Mouse (Mus musculus): ENCODE data around the gene Otulinl. TPM values are rescaled to one million over a fixed set of nuclear protein-coding genes. Genes with fewer than 3 reads are reported as not detected.
"Not testable (repeated sequence)": the region's sequence is repeated elsewhere in the genome, so short reads cannot be mapped to it uniquely, and the experiment has no call there.

The Otulinl gene
- total RNA-seq (2014; fragmentation: Nextera tagmentation) = not detected in 2 replicates
- total RNA-seq (2017) = 0.23 TPM in 1 of 2 replicates, not detected in the other
- polyA plus RNA-seq (2012) = not detected in 2 replicates

DNA sequence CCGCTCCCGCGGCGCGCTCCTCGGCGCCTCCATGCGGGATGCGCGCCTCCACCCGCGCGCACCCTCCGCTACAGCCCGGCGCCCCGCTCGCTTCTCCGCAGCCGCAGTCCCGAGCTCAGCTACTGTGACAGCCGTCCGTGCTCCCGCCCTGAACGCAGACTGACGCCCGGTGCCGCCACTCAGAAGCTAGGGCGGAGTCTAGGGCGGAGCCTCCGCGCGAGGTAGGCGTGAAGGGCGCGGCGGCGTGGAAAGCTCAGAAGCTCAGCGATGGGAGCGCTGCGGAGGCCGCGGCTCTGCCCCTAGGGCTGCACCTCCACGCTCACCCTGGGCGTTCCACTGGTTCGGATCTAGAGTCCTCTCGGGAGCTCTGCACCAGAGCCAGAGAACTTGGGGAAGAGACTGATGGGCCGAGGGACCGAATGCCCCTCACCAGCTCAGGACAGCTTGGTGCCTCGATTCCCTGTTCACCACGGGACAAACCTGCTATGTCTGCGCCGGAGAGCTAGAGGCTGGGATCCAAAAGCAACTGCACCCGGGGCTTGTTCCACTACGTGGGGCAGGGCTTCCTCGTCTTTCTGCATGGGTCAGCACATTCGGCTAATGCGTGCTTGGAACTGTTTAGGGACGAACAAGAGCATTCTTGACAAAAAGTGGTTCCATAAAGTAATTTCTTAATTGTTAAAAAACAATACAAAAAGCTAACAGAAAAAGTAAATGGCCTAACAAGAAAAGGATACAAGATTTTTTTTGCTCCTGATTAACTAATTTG, at the start of gene Otulinl:
Gene Otulinl (minus strand): TSS at position 161 of the 769 bp plus-strand sequence.
- no peaks in the 10 kb centered on the region for H3K27me3 ChIP-seq (ENCODE audit: insufficient read depth, low read length)
- TF ChIP-seq GATA1 (IDR thresholded peaks at IDR 0.05; ENCODE audit: borderline replicate concordance, low read length) (no peak), TAL1 (conservative IDR thresholded peaks at IDR 0.05; ENCODE audit: low read depth, low read length) (no peak), CTCF (IDR thresholded peaks at IDR 0.05; ENCODE audit: low read depth, low read length) (no peak), POLR2AphosphoS5 (IDR thresholded peaks at IDR 0.05; ENCODE audit: insufficient replicate concordance, low read depth, low read length) (no peak), GATA2 (IDR thresholded peaks at IDR 0.05; ENCODE audit: borderline replicate concordance, low read depth, low read length) (no peak)
- ATAC-seq (ENCODE audit: extremely low read depth, insufficient number of reproducible peaks, low FRiP score, poor library complexity, severe bottlenecking) (no peak), DNase-seq (ENCODE audit: low spot score) (no peak)
- no peaks in the 10 kb centered on the region for H3K4me1 ChIP-seq (ENCODE audit: insufficient read depth, low read depth, low read length)
- H3K36me3 ChIP-seq (replicated peaks) = no peaks in the 10 kb centered on the region
- H3K4me3 ChIP-seq (ENCODE audit: low read depth, low read length) = no peak within 1 kb of the TSS; the same call in 1 of the 2 replicates
- H3K9me3 ChIP-seq (replicated peaks) = peaks cover 9% of the 10 kb centered on the region

DNA sequence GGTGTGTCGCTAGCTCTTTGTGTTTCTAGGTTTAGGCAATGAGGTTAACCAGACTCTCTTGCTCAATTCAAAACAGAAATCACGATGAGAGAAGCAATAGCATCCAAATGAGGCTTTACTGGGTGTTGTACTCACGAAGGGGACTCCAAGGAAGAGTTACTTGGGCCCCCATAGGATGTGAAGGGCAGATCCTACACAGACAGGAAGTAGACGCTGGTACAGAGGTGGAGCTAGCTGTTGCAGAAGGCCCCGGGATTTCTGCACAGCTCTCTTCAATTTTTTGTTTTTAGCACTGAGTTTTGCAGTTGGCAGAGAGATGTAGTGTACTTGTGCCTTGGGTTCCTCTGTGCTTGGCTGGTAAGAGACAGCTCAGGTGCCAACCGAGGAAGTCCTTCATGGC, 44.8 kb upstream of the Otulinl start:
- Histone ChIP-seq H3K4me1 (ENCODE audit: insufficient read depth, low read depth, low read length) (no peaks in the 10 kb centered on the region), H3K36me3 (replicated peaks) (no peaks in the 10 kb centered on the region), H3K4me3 (ENCODE audit: low read depth, low read length) (no peak overlapping the region), H3K27me3 (ENCODE audit: insufficient read depth, low read length) (no peaks in the 10 kb centered on the region), H3K9me3 (replicated peaks) (no peaks in the 10 kb centered on the region)
- no peak for ATAC-seq (ENCODE audit: extremely low read depth, insufficient number of reproducible peaks, low FRiP score, poor library complexity, severe bottlenecking)
- no peak for DNase-seq (ENCODE audit: low spot score)
- TF ChIP-seq GATA1 (IDR thresholded peaks at IDR 0.05; ENCODE audit: borderline replicate concordance, low read length) (no peak), TAL1 (conservative IDR thresholded peaks at IDR 0.05; ENCODE audit: low read depth, low read length) (no peak), POLR2AphosphoS5 (IDR thresholded peaks at IDR 0.05; ENCODE audit: insufficient replicate concordance, low read depth, low read length) (no peak), GATA2 (IDR thresholded peaks at IDR 0.05; ENCODE audit: borderline replicate concordance, low read depth, low read length) (no peak), CTCF (IDR thresholded peaks at IDR 0.05; ENCODE audit: low read depth, low read length) (no peak)

DNA sequence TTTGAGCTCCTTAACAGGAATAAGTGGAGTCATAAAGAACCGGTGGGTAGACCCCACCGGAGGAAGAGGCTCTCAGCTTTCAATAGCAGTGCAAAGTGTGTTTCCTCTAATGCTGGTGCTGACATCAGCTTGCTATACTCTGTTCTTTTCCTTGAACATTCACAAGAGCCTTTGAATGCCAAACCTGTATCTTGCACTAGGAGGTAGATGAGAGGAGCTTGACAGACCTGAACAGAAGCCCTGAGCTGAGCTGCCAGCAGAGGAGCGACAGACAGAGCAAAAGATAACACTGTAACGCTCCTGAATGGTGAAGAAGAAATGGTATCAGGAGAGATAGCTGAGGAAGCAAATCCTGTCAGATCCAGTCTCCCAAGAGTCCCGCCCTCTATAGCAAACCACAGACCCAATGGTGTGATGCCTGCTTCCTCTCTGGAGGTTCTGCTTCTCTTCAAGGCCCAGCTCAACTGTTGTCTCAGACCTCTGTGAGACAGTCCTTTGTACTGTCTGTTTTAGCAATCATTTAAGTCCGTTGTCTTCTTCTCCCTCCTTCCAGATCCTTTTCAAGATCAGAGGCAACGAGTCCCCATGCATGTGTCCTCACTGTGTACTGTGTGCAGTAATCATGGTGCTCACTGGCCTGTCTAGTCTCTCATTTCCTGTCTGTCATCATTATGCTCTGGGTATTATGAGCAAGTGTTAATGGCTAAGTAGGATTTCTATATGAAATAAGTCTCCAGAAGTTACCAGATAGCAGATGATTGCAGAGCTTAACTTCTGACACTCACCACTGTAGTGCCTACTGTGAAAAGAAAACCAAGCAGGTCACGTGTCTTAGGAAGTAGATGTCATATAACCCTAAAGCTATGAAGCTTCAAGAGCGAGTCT, 43.7 kb upstream of the Otulinl start:
- no peaks in the 10 kb centered on the region for H3K27me3 ChIP-seq (ENCODE audit: insufficient read depth, low read length)
- no peak for TF ChIP-seq GATA2 (IDR thresholded peaks at IDR 0.05; ENCODE audit: borderline replicate concordance, low read depth, low read length)
- TF ChIP-seq GATA1 (IDR thresholded peaks at IDR 0.05; ENCODE audit: borderline replicate concordance, low read length) = no peak
- TF ChIP-seq CTCF (IDR thresholded peaks at IDR 0.05; ENCODE audit: low read depth, low read length) = no peak
- TF ChIP-seq POLR2AphosphoS5 (IDR thresholded peaks at IDR 0.05; ENCODE audit: insufficient replicate concordance, low read depth, low read length) = no peak
- TF ChIP-seq TAL1 (conservative IDR thresholded peaks at IDR 0.05; ENCODE audit: low read depth, low read length) = no peak
- H3K4me1 ChIP-seq (ENCODE audit: insufficient read depth, low read depth, low read length) = no peaks in the 10 kb centered on the region
- no peak for DNase-seq (ENCODE audit: low spot score)
- no peaks in the 10 kb centered on the region for H3K9me3 ChIP-seq (replicated peaks)
- no peak for ATAC-seq (ENCODE audit: extremely low read depth, insufficient number of reproducible peaks, low FRiP score, poor library complexity, severe bottlenecking)
- no peaks in the 10 kb centered on the region for H3K36me3 ChIP-seq (replicated peaks)
- no peak overlapping the region for H3K4me3 ChIP-seq (ENCODE audit: low read depth, low read length)

DNA sequence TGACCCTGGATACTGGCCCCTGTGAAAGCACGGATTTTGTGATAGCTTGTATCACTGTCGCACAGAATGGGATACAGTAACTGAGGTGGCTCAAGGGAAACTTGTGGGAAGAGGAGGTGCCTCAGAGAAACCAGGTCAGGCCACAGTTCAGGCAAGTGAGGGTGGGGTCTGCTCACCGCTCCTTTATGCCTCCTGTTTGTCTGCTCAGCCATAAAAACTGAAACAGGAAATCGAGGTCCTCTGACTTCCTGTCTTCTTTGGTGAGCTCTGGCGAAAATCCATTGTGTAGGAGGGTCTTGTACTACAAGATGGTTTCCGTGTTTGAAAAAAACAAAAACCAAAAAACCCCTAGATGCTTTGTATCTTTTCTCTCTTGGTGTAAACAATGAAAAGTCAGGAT, 42.9 kb upstream of the Otulinl start:
- no peak for TF ChIP-seq GATA2 (IDR thresholded peaks at IDR 0.05; ENCODE audit: borderline replicate concordance, low read depth, low read length)
- no peak for TF ChIP-seq CTCF (IDR thresholded peaks at IDR 0.05; ENCODE audit: low read depth, low read length)
- TF ChIP-seq POLR2AphosphoS5 (IDR thresholded peaks at IDR 0.05; ENCODE audit: insufficient replicate concordance, low read depth, low read length) = no peak
- no peak for TF ChIP-seq TAL1 (conservative IDR thresholded peaks at IDR 0.05; ENCODE audit: low read depth, low read length)
- Histone ChIP-seq H3K36me3 (replicated peaks) (no peaks in the 10 kb centered on the region), H3K4me3 (ENCODE audit: low read depth, low read length) (no peak overlapping the region), H3K4me1 (ENCODE audit: insufficient read depth, low read depth, low read length) (no peaks in the 10 kb centered on the region), H3K9me3 (replicated peaks) (no peaks in the 10 kb centered on the region), H3K27me3 (ENCODE audit: insufficient read depth, low read length) (no peaks in the 10 kb centered on the region)
- DNase-seq (ENCODE audit: low spot score) (no peak), ATAC-seq (ENCODE audit: extremely low read depth, insufficient number of reproducible peaks, low FRiP score, poor library complexity, severe bottlenecking) (no peak)

DNA sequence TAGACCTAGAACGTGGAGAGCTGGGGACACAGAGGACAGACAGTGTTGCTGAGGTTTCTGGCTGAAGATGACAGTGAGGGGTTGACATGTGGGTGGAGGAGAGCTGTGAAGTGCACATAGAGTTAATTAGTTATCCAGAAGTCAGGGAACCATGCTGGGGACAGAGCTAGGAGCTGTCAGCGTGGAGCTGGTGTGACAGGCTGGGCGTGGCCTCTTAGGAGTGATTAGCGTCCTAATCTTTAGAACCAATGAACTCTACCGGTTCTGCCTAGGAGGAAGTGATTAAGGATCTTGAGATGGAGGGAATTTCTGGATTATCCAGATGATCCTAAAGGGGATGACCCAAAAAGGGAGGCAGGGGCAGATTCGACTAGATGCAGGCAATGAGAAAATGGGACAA, 42.4 kb upstream of the Otulinl start:
- no peaks in the 10 kb centered on the region for H3K9me3 ChIP-seq (replicated peaks)
- no peak for TF ChIP-seq CTCF (IDR thresholded peaks at IDR 0.05; ENCODE audit: low read depth, low read length)
- TF ChIP-seq POLR2AphosphoS5 (IDR thresholded peaks at IDR 0.05; ENCODE audit: insufficient replicate concordance, low read depth, low read length) = no peak
- TF ChIP-seq TAL1 (conservative IDR thresholded peaks at IDR 0.05; ENCODE audit: low read depth, low read length) = no peak
- TF ChIP-seq GATA2 (IDR thresholded peaks at IDR 0.05; ENCODE audit: borderline replicate concordance, low read depth, low read length) = no peak
- no peak for TF ChIP-seq GATA1 (IDR thresholded peaks at IDR 0.05; ENCODE audit: borderline replicate concordance, low read length)
- no peaks in the 10 kb centered on the region for H3K4me1 ChIP-seq (ENCODE audit: insufficient read depth, low read depth, low read length)
- DNase-seq (ENCODE audit: low spot score) = no peak
- H3K4me3 ChIP-seq (ENCODE audit: low read depth, low read length) = no peak overlapping the region
- no peaks in the 10 kb centered on the region for H3K27me3 ChIP-seq (ENCODE audit: insufficient read depth, low read length)
- ATAC-seq (ENCODE audit: extremely low read depth, insufficient number of reproducible peaks, low FRiP score, poor library complexity, severe bottlenecking) = no peak
- H3K36me3 ChIP-seq (replicated peaks) = no peaks in the 10 kb centered on the region

DNA sequence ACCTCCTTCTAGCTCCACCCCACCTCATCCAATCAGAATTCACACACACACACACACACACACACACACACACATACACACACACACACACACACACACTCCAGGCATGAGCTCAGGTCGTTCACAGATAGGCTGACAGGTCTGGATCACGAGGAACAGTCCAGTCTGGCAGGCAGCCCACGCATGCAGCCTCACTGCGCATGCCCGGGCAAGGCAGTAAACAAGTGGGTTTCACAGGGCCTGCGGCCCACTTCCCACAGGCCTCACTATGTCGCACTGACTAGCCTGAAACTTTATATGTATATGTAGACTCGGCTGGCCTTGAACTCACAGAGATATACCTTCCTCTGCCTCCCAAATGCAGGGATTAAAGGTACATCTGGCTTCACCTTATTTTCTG, 38.9 kb upstream of the Otulinl start:
- H3K27me3 ChIP-seq (ENCODE audit: insufficient read depth, low read length); H3K9me3 ChIP-seq (replicated peaks); H3K4me1 ChIP-seq (ENCODE audit: insufficient read depth, low read depth, low read length); H3K36me3 ChIP-seq (replicated peaks); H3K4me3 ChIP-seq (ENCODE audit: low read depth, low read length); DNase-seq (ENCODE audit: low spot score); ATAC-seq (ENCODE audit: extremely low read depth, insufficient number of reproducible peaks, low FRiP score, poor library complexity, severe bottlenecking): not testable (repeated sequence)
